Comparison of ENCODE assay signal across 8 mouse cellular contexts in genomic region chr7:110018117-110018630, GRCm38 (mm10). TPM values are rescaled to one million over a fixed set of nuclear protein-coding genes. Genes with fewer than 3 reads are reported as not detected.
DNase-seq lines count a peak whose midpoint lies in the region; ATAC-seq and TF ChIP-seq lines count a peak whose summit lies in the region.

Ipo7 (plus strand) TSS chr7:110018274.

- peak within 1 kb of the TSS; percentile 83 for H3K27ac ChIP-seq in bone marrow macrophage, adult 2 months (ENCODE audit: insufficient read depth, low read depth, low read length)
- peak within 1 kb of the TSS; percentile 75 for H3K27ac ChIP-seq in embryonic fibroblast, embryonic 13.5 days (ENCODE audit: insufficient read depth, low read length)
- peak within 1 kb of the TSS; percentile 98 for H3K27ac ChIP-seq in heart, embryonic 10.5 days
- H3K27ac ChIP-seq in kidney, embryonic 15.5 days: peak within 1 kb of the TSS; percentile 96

- no peaks in the 10 kb centered on the region for H3K27me3 ChIP-seq in heart, embryonic 10.5 days (ENCODE audit: insufficient read depth, poor library complexity, severe bottlenecking)
- no peaks in the 10 kb centered on the region for H3K27me3 ChIP-seq in kidney, embryonic 15.5 days

- H3K9me3 ChIP-seq in heart, embryonic 10.5 days: no peaks in the 10 kb centered on the region
- H3K9me3 ChIP-seq in kidney, embryonic 15.5 days (replicated peaks): no peaks in the 10 kb centered on the region

- no peak for TF ChIP-seq CTCF in bone marrow macrophage, adult 2 months (IDR thresholded peaks at IDR 0.05; ENCODE audit: low read depth, low read length)
- TF ChIP-seq CTCF in embryonic fibroblast, embryonic 13.5 days (IDR thresholded peaks at IDR 0.05; ENCODE audit: borderline replicate concordance, insufficient read depth, low read length): no peak

- 0 out of 2 replicates have a peak, but pooled peaks cover 8% of the 10 kb centered on the region for H3K4me1 ChIP-seq in bone marrow macrophage, adult 2 months (ENCODE audit: control insufficient read depth, insufficient read depth, low read length)
- H3K4me1 ChIP-seq in embryonic fibroblast, embryonic 13.5 days (ENCODE audit: control insufficient read depth, insufficient read depth, low read length): no peaks in the 10 kb centered on the region
- H3K4me1 ChIP-seq in heart, embryonic 10.5 days: peaks cover 5% of the 10 kb centered on the region; the same call in 1 of the 2 replicates
- H3K4me1 ChIP-seq in kidney, embryonic 15.5 days: peaks cover 9% of the 10 kb centered on the region; the same call in 1 of the 2 replicates

- DNase-seq in A20 (ENCODE audit: low read depth, low spot score): peak; percentile 94
- peak; percentile 97 for DNase-seq in heart, embryonic 10.5 days (ENCODE audit: low spot score)
- DNase-seq in liver: peak; percentile 92
- peak; percentile 89 to 94 for DNase-seq in spleen, postnatal 4 days (ENCODE audit: low spot score in 2 of 2)

- ATAC-seq in kidney, embryonic 15.5 days (replicated peaks; ENCODE audit: low FRiP score): peak; percentile 98
- ATAC-seq in monocyte, adult 5-6 weeks (replicated peaks; ENCODE audit: insufficient number of reproducible peaks, low FRiP score, low TSS enrichment, poor library complexity, severe bottlenecking): peak; percentile 100

- H3K4me2 ChIP-seq in kidney, embryonic 15.5 days: peak within 1 kb of the TSS; percentile 74

- no peak for TF ChIP-seq POLR2A in bone marrow macrophage, adult 2 months (IDR thresholded peaks at IDR 0.05; ENCODE audit: borderline replicate concordance, low read depth, low read length)
- peak; percentile 95 for TF ChIP-seq POLR2A in embryonic fibroblast, embryonic 13.5 days (IDR thresholded peaks at IDR 0.05; ENCODE audit: low read depth, low read length)

- no peaks in the 10 kb centered on the region for H3K36me3 ChIP-seq in heart, embryonic 10.5 days
- 0 out of 2 replicates have a peak, but pooled peaks cover 3% of the 10 kb centered on the region for H3K36me3 ChIP-seq in kidney, embryonic 15.5 days

- peak within 1 kb of the TSS; percentile 100 for H3K4me3 ChIP-seq in bone marrow macrophage, adult 2 months (ENCODE audit: insufficient read depth, low read length)
- H3K4me3 ChIP-seq in embryonic fibroblast, embryonic 13.5 days (ENCODE audit: insufficient read depth, low read length): peak within 1 kb of the TSS; percentile 94
- H3K4me3 ChIP-seq in heart, embryonic 10.5 days: peak within 1 kb of the TSS; percentile 100
- H3K4me3 ChIP-seq in kidney, embryonic 15.5 days (replicated peaks): peak within 1 kb of the TSS; percentile 100

- WGBS in heart, embryonic 10.5 days: under 1% methylated on average over 48 of the region's 48 CpGs
- under 1% methylated on average over 48 of the region's 48 CpGs for WGBS in kidney, embryonic 15.5 days

- H3K9ac ChIP-seq in kidney, embryonic 15.5 days: peak within 1 kb of the TSS; percentile 97

RNA-seq across cellular contexts. Expression of gene Ipo7, which starts in this region (rescaled TPM):
- polyA plus RNA-seq in bone marrow macrophage, adult 2 months (2012; ENCODE audit: insufficient read depth, insufficient read length, missing spikeins): 51.7 and 55.2 TPM in 2 replicates
- polyA plus RNA-seq in embryonic fibroblast, embryonic 13.5 days (2011; ENCODE audit: insufficient read length, low read depth, missing spikeins): 197 and 211 TPM in 2 replicates
- polyA plus RNA-seq in heart, embryonic 10.5 days (2016; fragmentation: Nextera tagmentation; extraction: Ambion mirVana): 38.4 and 43.9 TPM in 2 replicates
- polyA plus RNA-seq in kidney, embryonic 15.5 days (2015; fragmentation: Nextera tagmentation; extraction: Ambion mirVana): 53.8 and 54.3 TPM in 2 replicates
- total RNA-seq in monocyte, adult 5-6 weeks (2017): 130 to 147 TPM (median 136 TPM) in 3 replicates

Comparison
In these comparisons a context has a peak if more than half of its experiments do, and no peak if none do; other contexts are left out.
1. Peak in every context shown above with its lines: DNase-seq, ATAC-seq, H3K4me3 ChIP-seq and H3K27ac ChIP-seq.